Mouse (Mus musculus): ENCODE data around the gene Tpra1.

- no peak for TF ChIP-seq CTCF (IDR thresholded peaks at IDR 0.05; ENCODE audit: control insufficient read depth, insufficient read depth, insufficient read length)
- TF ChIP-seq MYOG (IDR thresholded peaks at IDR 0.05; ENCODE audit: control insufficient read depth, extremely low read depth, insufficient read length) = no peak
- TF ChIP-seq MAX (IDR thresholded peaks at IDR 0.05) = no peak
- TF ChIP-seq USF1 (IDR thresholded peaks at IDR 0.05; ENCODE audit: low read depth) = no peak
Observed at GRCm38 (mm10) chr6:88928026-88928425, 26.0 kb downstream of the Tpra1 start.
